Comparison of ENCODE assay signal across 17 mouse cellular contexts in genomic region chr11:51274418-51274817, GRCm38 (mm10). TPM values are rescaled to one million over a fixed set of nuclear protein-coding genes. Genes with fewer than 3 reads are reported as not detected.
DNase-seq lines count a peak whose midpoint lies in the region.
"Had no signal": no experiment of that assay in that cellular context is flagged by ENCODE, and none has a peak within 500 bp of the region (broad histone marks: within the 10 kb centered on the region; RNA-seq: fewer than 3 reads in every experiment).

No protein-coding gene starts in this region.

- DNase-seq in heart, adult 11 months: peak; percentile 3
- no peak for DNase-seq in heart, postnatal 10 days
- peak; percentile 75 for DNase-seq in R1 (ENCODE audit: low read depth, low spot score)
- DNase-seq in heart, postnatal 4 days: no peak
- no peak for DNase-seq in gastrocnemius, postnatal 4 days (ENCODE audit: low spot score in 2 of 2)
- DNase-seq: adrenal gland, adult 8-10 months; adrenal gland, postnatal 14 days; adrenal gland, postnatal 36 days; B cell, adult 2 months; cerebellum, adult 11-12 months; cerebellum, adult 2 months; cerebellum, adult 9-10 months; cerebellum, postnatal 10 days; cerebellum, postnatal 25 days; forebrain, postnatal 0 days had no signal

- intact Hi-C loops in heart, postnatal 10 days (cut with DNase I): no loop called here

RNA-seq across cellular contexts. Expression of gene BC049762, which starts 11.6 kb away (rescaled TPM):
- total RNA-seq in heart, postnatal 10 days (2021): not detected
- total RNA-seq in heart, postnatal 4 days (2021): not detected
- total RNA-seq in gastrocnemius, postnatal 4 days (2021): not detected
- total RNA-seq: adrenal gland, postnatal 36 days; forebrain, postnatal 0 days; G1E had no signal

RNA-seq across cellular contexts. Expression of gene Clk4, which starts 12.9 kb away (rescaled TPM):
- 10 to 100 TPM; 47.3 to 48.2 TPM for total RNA-seq in heart, postnatal 10 days (2021)
- total RNA-seq in heart, postnatal 4 days (2021): 10 to 100 TPM; 49.5 to 55.0 TPM
- total RNA-seq in gastrocnemius, postnatal 4 days (2021): 10 to 100 TPM; 44.6 to 55.1 TPM

RNA-seq across cellular contexts. Expression of gene Col23a1, which starts 15.3 kb away (rescaled TPM):
- 1 to 10 TPM; 2.8 to 2.9 TPM for total RNA-seq in heart, postnatal 10 days (2021)
- total RNA-seq in heart, postnatal 4 days (2021): 1 to 10 TPM; 5.7 to 6.0 TPM
- total RNA-seq in gastrocnemius, postnatal 4 days (2021): 10 to 100 TPM; 25.0 to 34.6 TPM

RNA-seq across cellular contexts. Expression of gene Gm12569, which starts 54.1 kb away (rescaled TPM):
- total RNA-seq in heart, postnatal 10 days (2021): not detected
- total RNA-seq in heart, postnatal 4 days (2021): not detected
- not detected for total RNA-seq in gastrocnemius, postnatal 4 days (2021)
- total RNA-seq: adrenal gland, adult 18-20 months; adrenal gland, adult 8-10 months; adrenal gland, postnatal 14 days; adrenal gland, postnatal 36 days; forebrain, postnatal 0 days; G1E had no signal

Comparison
In these comparisons a context has a peak if more than half of its experiments do, and no peak if none do; other contexts are left out.
1. DNase-seq: peak in heart, adult 11 months (single experiment) and R1 (single experiment); none in heart, postnatal 10 days (0 of 2), heart, postnatal 4 days (single experiment) and gastrocnemius, postnatal 4 days (0 of 2).